In genomic region chr15:92696276-92696956, GRCm38 (mm10) we compare ENCODE assay signal across 15 mouse cellular contexts.
DNase-seq lines count a peak whose midpoint lies in the region; ATAC-seq and TF ChIP-seq lines count a peak whose summit lies in the region.
"Had no signal": no experiment of that assay in that cellular context is flagged by ENCODE, and none has a peak within 500 bp of the region (broad histone marks: within the 10 kb centered on the region; RNA-seq: fewer than 3 reads in every experiment).

No protein-coding gene starts in this region.

- 7% methylated on average over 10 of the region's 10 CpGs for WGBS in forebrain, embryonic 15.5 days
- 76% methylated on average over 10 of the region's 10 CpGs for WGBS in forebrain, embryonic 10.5 days
- WGBS in kidney, embryonic 14.5 days: 45% methylated on average over 10 of the region's 10 CpGs
- WGBS in midbrain, embryonic 15.5 days: 40% methylated on average over 10 of the region's 10 CpGs
- 77% methylated on average over 10 of the region's 10 CpGs for WGBS in midbrain, embryonic 10.5 days

- H3K4me1 ChIP-seq in forebrain, embryonic 15.5 days: peaks cover 14% of the 10 kb centered on the region
- peaks cover 10% of the 10 kb centered on the region; the same call in 1 of the 2 replicates for H3K4me1 ChIP-seq in forebrain, embryonic 10.5 days
- H3K4me1 ChIP-seq in kidney, embryonic 14.5 days (ENCODE audit: control insufficient read depth, insufficient read depth, low read length): no peaks in the 10 kb centered on the region
- H3K4me1 ChIP-seq in midbrain, embryonic 15.5 days: no peaks in the 10 kb centered on the region
- peaks cover 10% of the 10 kb centered on the region for H3K4me1 ChIP-seq in midbrain, embryonic 10.5 days
- H3K4me1 ChIP-seq: heart, embryonic 15.5 days; intestine, embryonic 15.5 days had no signal

- no peaks in the 10 kb centered on the region for H3K36me3 ChIP-seq in forebrain, embryonic 15.5 days
- no peaks in the 10 kb centered on the region for H3K36me3 ChIP-seq in forebrain, embryonic 10.5 days (replicated peaks)
- no peaks in the 10 kb centered on the region for H3K36me3 ChIP-seq in kidney, embryonic 14.5 days (ENCODE audit: control insufficient read depth, insufficient read depth, low read length)
- H3K36me3 ChIP-seq in midbrain, embryonic 15.5 days (replicated peaks): no peaks in the 10 kb centered on the region
- no peaks in the 10 kb centered on the region for H3K36me3 ChIP-seq in midbrain, embryonic 10.5 days
- no peaks in the 10 kb centered on the region for H3K36me3 ChIP-seq in myocyte (ENCODE audit: control insufficient read depth, insufficient read depth)
- H3K36me3 ChIP-seq: G1E; heart, embryonic 15.5 days; intestine, embryonic 15.5 days had no signal

- no peak overlapping the region for H3ac ChIP-seq in myocyte (ENCODE audit: control insufficient read depth, insufficient read length)

- no peak for TF ChIP-seq POLR2A in myocyte (IDR thresholded peaks at IDR 0.05; ENCODE audit: insufficient read length, low read depth)

- no peak overlapping the region for H3K4me3 ChIP-seq in forebrain, embryonic 15.5 days
- H3K4me3 ChIP-seq in forebrain, embryonic 10.5 days: no peak overlapping the region
- H3K4me3 ChIP-seq in kidney, embryonic 14.5 days (ENCODE audit: low read length): no peak overlapping the region
- H3K4me3 ChIP-seq in midbrain, embryonic 15.5 days: no peak overlapping the region
- no peak overlapping the region for H3K4me3 ChIP-seq in midbrain, embryonic 10.5 days
- H3K4me3 ChIP-seq in myocyte: no peak overlapping the region
- H3K4me3 ChIP-seq: heart, embryonic 15.5 days; intestine, embryonic 15.5 days had no signal

- no peak for DNase-seq in forebrain, embryonic 10.5 days (ENCODE audit: extremely low spot score, low spot score)
- DNase-seq in kidney, adult 18-20 months: no peak
- no peak for DNase-seq in midbrain, embryonic 10.5 days (ENCODE audit: low spot score)
- DNase-seq: cerebellum, adult 18-20 months; gastrocnemius, postnatal 36 days; kidney, postnatal 36 days; thymus, adult 18-20 months had no signal

- no peak overlapping the region for H3K9ac ChIP-seq in forebrain, embryonic 15.5 days (replicated peaks)
- no peak overlapping the region for H3K9ac ChIP-seq in kidney, embryonic 14.5 days (ENCODE audit: low read depth, low read length)
- H3K9ac ChIP-seq in midbrain, embryonic 15.5 days: no peak overlapping the region
- H3K9ac ChIP-seq: heart, embryonic 15.5 days; intestine, embryonic 15.5 days had no signal

- H3K27ac ChIP-seq in forebrain, embryonic 15.5 days (replicated peaks): no peak overlapping the region; the same call in 1 of the 2 replicates
- H3K27ac ChIP-seq in forebrain, embryonic 10.5 days: no peak overlapping the region
- peak overlapping the region; percentile 48; the same call in 1 of the 2 replicates for H3K27ac ChIP-seq in kidney, embryonic 14.5 days (ENCODE audit: low read depth, low read length)
- peak overlapping the region; percentile 26; the same call in 1 of the 2 replicates for H3K27ac ChIP-seq in midbrain, embryonic 15.5 days
- H3K27ac ChIP-seq in midbrain, embryonic 10.5 days (replicated peaks): no peak overlapping the region
- H3K27ac ChIP-seq: heart, embryonic 15.5 days; intestine, embryonic 15.5 days; macrophage had no signal

- H3K9me3 ChIP-seq in forebrain, embryonic 15.5 days: no peaks in the 10 kb centered on the region
- no peaks in the 10 kb centered on the region for H3K9me3 ChIP-seq in forebrain, embryonic 10.5 days
- H3K9me3 ChIP-seq in kidney, embryonic 14.5 days (ENCODE audit: control insufficient read depth, low read length): no peaks in the 10 kb centered on the region
- no peaks in the 10 kb centered on the region for H3K9me3 ChIP-seq in midbrain, embryonic 15.5 days
- H3K9me3 ChIP-seq in midbrain, embryonic 10.5 days (replicated peaks): no peaks in the 10 kb centered on the region
- H3K9me3 ChIP-seq: heart, embryonic 15.5 days; intestine, embryonic 15.5 days had no signal

- H3K4me2 ChIP-seq in forebrain, embryonic 15.5 days (replicated peaks): no peak overlapping the region
- no peak overlapping the region for H3K4me2 ChIP-seq in kidney, embryonic 14.5 days (replicated peaks; ENCODE audit: low read depth, low read length)
- no peak overlapping the region for H3K4me2 ChIP-seq in midbrain, embryonic 15.5 days
- H3K4me2 ChIP-seq in myocyte (ENCODE audit: low read depth): peak overlapping the region; percentile 25
- H3K4me2 ChIP-seq: heart, embryonic 15.5 days; intestine, embryonic 15.5 days had no signal

- no peaks in the 10 kb centered on the region for H3K79me2 ChIP-seq in myocyte (ENCODE audit: control insufficient read depth, insufficient read depth)

- ATAC-seq in forebrain, embryonic 15.5 days (replicated peaks): peak; percentile 72
- ATAC-seq in kidney, embryonic 14.5 days (ENCODE audit: low FRiP score, low TSS enrichment): no peak
- ATAC-seq in midbrain, embryonic 15.5 days (replicated peaks): no peak
- ATAC-seq: intestine, embryonic 15.5 days had no signal

- no peaks in the 10 kb centered on the region for H3K27me3 ChIP-seq in forebrain, embryonic 15.5 days
- H3K27me3 ChIP-seq in forebrain, embryonic 10.5 days (ENCODE audit: poor library complexity, severe bottlenecking): no peaks in the 10 kb centered on the region
- H3K27me3 ChIP-seq in kidney, embryonic 14.5 days (ENCODE audit: control insufficient read depth, insufficient read depth, low read length): no peaks in the 10 kb centered on the region
- H3K27me3 ChIP-seq in midbrain, embryonic 15.5 days (replicated peaks): no peaks in the 10 kb centered on the region
- H3K27me3 ChIP-seq in midbrain, embryonic 10.5 days (ENCODE audit: low read depth, poor library complexity, severe bottlenecking): no peaks in the 10 kb centered on the region
- H3K27me3 ChIP-seq in myocyte (ENCODE audit: control insufficient read depth, insufficient read depth, insufficient read length): no peaks in the 10 kb centered on the region
- H3K27me3 ChIP-seq: heart, embryonic 15.5 days; intestine, embryonic 15.5 days had no signal

TF ChIP-seq in myocyte, 11 proteins besides CTCF, POLR2A, EP300 and RAD21:
- TF ChIP-seq USF1 (IDR thresholded peaks at IDR 0.05; ENCODE audit: low read depth) (no peak), MYOG (IDR thresholded peaks at IDR 0.05; ENCODE audit: control insufficient read depth in 1 of 3, insufficient read depth in 1 of 3, insufficient read length in 2 of 3, low read depth in 2 of 3) (peak in 1 of 3 experiments; percentile 28), MYOD1 (IDR thresholded peaks at IDR 0.05; ENCODE audit: control insufficient read depth in 1 of 3, insufficient read length in 2 of 3, low read depth in 2 of 3) (peak; percentile 3 to 78 (median 62)), POLR2AphosphoS2 (IDR thresholded peaks at IDR 0.05; ENCODE audit: insufficient read length, low read depth) (no peak), SRF (IDR thresholded peaks at IDR 0.05; ENCODE audit: control insufficient read depth, insufficient read length, low read depth) (no peak), REST (IDR thresholded peaks at IDR 0.05; ENCODE audit: insufficient read depth, insufficient read length) (no peak), CEBPB (IDR thresholded peaks at IDR 0.05; ENCODE audit: insufficient read depth, poor library complexity, severe bottlenecking) (no peak), E2F4 (IDR thresholded peaks at IDR 0.05; ENCODE audit: insufficient read depth) (no peak), MAX (IDR thresholded peaks at IDR 0.05; ENCODE audit: low read depth) (no peak)

Comparison
In these comparisons a context has a peak if more than half of its experiments do, and no peak if none do; other contexts are left out.
1. H3K27ac ChIP-seq: peak in kidney, embryonic 14.5 days (single experiment) and midbrain, embryonic 15.5 days (single experiment); none in forebrain, embryonic 15.5 days (single experiment), forebrain, embryonic 10.5 days (single experiment) and midbrain, embryonic 10.5 days (single experiment).